Mouse (Mus musculus): ENCODE measurements around the gene Eif2s3x.
"Not testable (repeated sequence)": the region's sequence is repeated elsewhere in the genome, so short reads cannot be mapped to it uniquely, and the experiment has no call there.

The Eif2s3x gene

GRCm38 (mm10) chrX:94212597-94213321 is at the start of gene Eif2s3x:
Gene Eif2s3x, minus strand, starts transcription at chrX:94212862.
- in situ Hi-C loops (cut with MboI; ENCODE audit: low sequenced_read_pairs) = no loop called here

- in situ Hi-C loops (cut with MboI; ENCODE audit: low sequenced_read_pairs) = no loop called here
Measured at GRCm38 (mm10) chrX:94235601-94236000, 22.9 kb upstream of the Eif2s3x start.

GRCm38 (mm10) chrX:94235190-94235555 is 22.5 kb upstream of the Eif2s3x start:
- in situ Hi-C loops (cut with MboI; ENCODE audit: low sequenced_read_pairs) = no loop called here

- in situ Hi-C loops (cut with MboI; ENCODE audit: low sequenced_read_pairs) = no loop called here
Measured at GRCm38 (mm10) chrX:94234532-94235189, 22.0 kb upstream of the Eif2s3x start, which contains the start of gene Klhl15. Gene Klhl15, plus strand, starts transcription at chrX:94234599.

- in situ Hi-C loops (cut with MboI; ENCODE audit: low sequenced_read_pairs) = no loop called here
Measured at GRCm38 (mm10) chrX:94233936-94234531, 21.4 kb upstream of the Eif2s3x start.

GRCm38 (mm10) chrX:94233432-94233831 is 20.8 kb upstream of the Eif2s3x start:
- in situ Hi-C loops (cut with MboI; ENCODE audit: low sequenced_read_pairs) = no loop called here

GRCm38 (mm10) chrX:94213384-94213783 is 722 bp upstream of the Eif2s3x start:
- in situ Hi-C loops (cut with MboI; ENCODE audit: low sequenced_read_pairs) = no loop called here

GRCm38 (mm10) chrX:94212264-94212596 is 432 bp downstream of the Eif2s3x start:
- in situ Hi-C loops (cut with MboI; ENCODE audit: low sequenced_read_pairs) = no loop called here

GRCm38 (mm10) chrX:94197789-94198188 is 14.9 kb downstream of the Eif2s3x start:
- in situ Hi-C loops (cut with MboI; ENCODE audit: low sequenced_read_pairs) = no loop called here

- in situ Hi-C loops (cut with MboI; ENCODE audit: low sequenced_read_pairs) = not testable (repeated sequence)
Measured at GRCm38 (mm10) chrX:94193901-94194300, 18.8 kb downstream of the Eif2s3x start.

GRCm38 (mm10) chrX:94185156-94185555 is 27.5 kb downstream of the Eif2s3x start:
- in situ Hi-C loops (cut with MboI; ENCODE audit: low sequenced_read_pairs) = no loop called here

GRCm38 (mm10) chrX:94183814-94184213 is 28.8 kb downstream of the Eif2s3x start:
- in situ Hi-C loops (cut with MboI; ENCODE audit: low sequenced_read_pairs) = no loop called here

GRCm38 (mm10) chrX:94177715-94178340 is 34.8 kb downstream of the Eif2s3x start:
- in situ Hi-C loops (cut with MboI; ENCODE audit: low sequenced_read_pairs) = no loop called here

GRCm38 (mm10) chrX:94169348-94169747 is 43.3 kb downstream of the Eif2s3x start:
- in situ Hi-C loops (cut with MboI; ENCODE audit: low sequenced_read_pairs) = no loop called here

- in situ Hi-C loops (cut with MboI; ENCODE audit: low sequenced_read_pairs) = no loop called here
Measured at GRCm38 (mm10) chrX:94152251-94152830, 60.3 kb downstream of the Eif2s3x start.

GRCm38 (mm10) chrX:94150471-94150870 is 62.2 kb downstream of the Eif2s3x start:
- in situ Hi-C loops (cut with MboI; ENCODE audit: low sequenced_read_pairs) = no loop called here

- in situ Hi-C loops (cut with MboI; ENCODE audit: low sequenced_read_pairs) = no loop called here
Measured at GRCm38 (mm10) chrX:94142004-94142771, 70.5 kb downstream of the Eif2s3x start.

- in situ Hi-C loops (cut with MboI; ENCODE audit: low sequenced_read_pairs) = no loop called here
Measured at GRCm38 (mm10) chrX:94140080-94140479, 72.6 kb downstream of the Eif2s3x start.
